Mouse (Mus musculus) liver, embryonic 15.5 days (tissue): ENCODE results near the gene Higd2a. TPM values are rescaled to one million over a fixed set of nuclear protein-coding genes. Genes with fewer than 3 reads are reported as not detected.

Experiments used
- ATAC-seq: fragments of 200-750 bp; cut with Nextera tagmentation; 2 replicates; pipeline ENCODE4 v1.8.0; 2017; ENCODE audit warnings: moderate number of reproducible peaks, mild to moderate bottlenecking, moderate library complexity; ENCODE audit not compliant: insufficient read depth
- H3K27ac ChIP-seq: fragments of 300-500 bp; sonication (generic); replicated peaks from 2 replicates; pipeline ENCODE4 v1.5.1; 2015; ENCODE audit warnings: mild to moderate bottlenecking, inconsistent platforms
- H3K27me3 ChIP-seq: fragments of 300-500 bp; sonication (generic); 2 replicates; pipeline ENCODE4 v1.6.1; 2015; ENCODE audit warnings: mild to moderate bottlenecking, inconsistent platforms
- H3K36me3 ChIP-seq: fragments of 300-500 bp; sonication (generic); replicated peaks from 2 replicates; pipeline ENCODE4 v1.6.1; 2015; ENCODE audit warnings: moderate library complexity, mild to moderate bottlenecking, inconsistent platforms
- H3K4me1 ChIP-seq: fragments of 300-500 bp; sonication (generic); replicated peaks from 2 replicates; pipeline ENCODE4 v1.6.1; 2015; ENCODE audit warnings: inconsistent platforms
- H3K4me2 ChIP-seq: fragments of 300-500 bp; sonication (generic); 2 replicates; pipeline ENCODE4 v1.6.1; 2015; ENCODE audit warnings: moderate library complexity, mild to moderate bottlenecking, inconsistent platforms
- H3K4me3 ChIP-seq: fragments of 300-500 bp; sonication (generic); replicated peaks from 2 replicates; pipeline ENCODE4 v1.5.1; 2015; ENCODE audit warnings: mild to moderate bottlenecking, inconsistent platforms
- H3K9ac ChIP-seq: fragments of 300-500 bp; sonication (generic); 2 replicates; pipeline ENCODE4 v1.6.1; 2015; ENCODE audit warnings: moderate library complexity, mild to moderate bottlenecking, inconsistent platforms
- H3K9me3 ChIP-seq: fragments of 300-500 bp; sonication (generic); replicated peaks from 2 replicates; pipeline ENCODE4 v1.6.1; 2016; ENCODE audit warnings: inconsistent platforms
- WGBS: fragments of 180-500 bp; shearing (Covaris S2); methylation state at CpG from one replicate; pipeline ENCODE4 v1.1.7; 2015; ENCODE audit warnings: mixed read lengths; ENCODE audit not compliant: insufficient replicate concordance; 5-methylcytosine and 5-hydroxymethylcytosine counted together
- polyA plus RNA-seq: library from polyadenylated mRNA; unstranded; fragments of >200 nt; fragmentation: Nextera tagmentation; extraction: Ambion mirVana; gene quantifications from 2 replicates; pipeline ENCODE4 v1.2.1, GENCODE M21; 2015

Higd2a gene
- polyA plus RNA-seq, result 94.3 and 106 TPM in 2 replicates

GRCm38 (mm10) chr13:54589996-54590951 is at the start of gene Higd2a, which contains the start of gene Nop16:
Higd2a (plus strand) TSS chr13:54590207.
Nop16 (minus strand) TSS chr13:54590090.
- WGBS, result under 1% methylated on average over 51 of the region's 51 CpGs
- no peaks in the 10 kb centered on the region for H3K27me3 ChIP-seq
- peak within 1 kb of the TSS; percentile 86 for H3K27ac ChIP-seq
- peak within 1 kb of the TSS; percentile 82 for H3K9ac ChIP-seq
- no peaks in the 10 kb centered on the region for H3K9me3 ChIP-seq
- H3K4me3 ChIP-seq, result peak within 1 kb of the TSS; percentile 89
- ATAC-seq, result peak; percentile 98
- H3K4me2 ChIP-seq, result peak within 1 kb of the TSS; percentile 90
- H3K36me3 ChIP-seq, result peaks cover 48% of the 10 kb centered on the region
- peaks cover 41% of the 10 kb centered on the region for H3K4me1 ChIP-seq

- H3K27me3 ChIP-seq, result no peaks in the 10 kb centered on the region
- no peak overlapping the region for H3K9ac ChIP-seq
- H3K27ac ChIP-seq, result no peak overlapping the region
- H3K4me3 ChIP-seq, result no peak overlapping the region
- H3K9me3 ChIP-seq, result no peaks in the 10 kb centered on the region
- H3K4me2 ChIP-seq, result no peak overlapping the region
- no peaks in the 10 kb centered on the region for H3K4me1 ChIP-seq
- WGBS, result 73% methylated on average over 7 of the region's 7 CpGs
- no peak for ATAC-seq
- peaks cover 38% of the 10 kb centered on the region for H3K36me3 ChIP-seq
These were observed 42.0 kb upstream of the Higd2a start for GRCm38 (mm10) chr13:54548036-54548435.

GRCm38 (mm10) chr13:54556176-54556575 is 33.8 kb upstream of the Higd2a start:
- H3K4me3 ChIP-seq, result no peak overlapping the region
- no peaks in the 10 kb centered on the region for H3K9me3 ChIP-seq
- H3K27me3 ChIP-seq, result no peaks in the 10 kb centered on the region
- no peaks in the 10 kb centered on the region for H3K4me1 ChIP-seq
- no peak for ATAC-seq
- H3K36me3 ChIP-seq, result peaks cover 96% of the 10 kb centered on the region
- no peak overlapping the region for H3K27ac ChIP-seq
- WGBS, result 84% methylated on average over 9 of the region's 9 CpGs
- no peak overlapping the region for H3K9ac ChIP-seq
- no peak overlapping the region for H3K4me2 ChIP-seq

GRCm38 (mm10) chr13:54556796-54557195 is 33.2 kb upstream of the Higd2a start:
- Histone ChIP-seq H3K4me3 (no peak overlapping the region), H3K9ac (no peak overlapping the region), H3K4me2 (no peak overlapping the region), H3K36me3 (peaks cover 95% of the 10 kb centered on the region), H3K9me3 (no peaks in the 10 kb centered on the region), H3K27me3 (no peaks in the 10 kb centered on the region), H3K4me1 (no peaks in the 10 kb centered on the region), H3K27ac (no peak overlapping the region)
- 74% methylated on average over 3 of the region's 3 CpGs for WGBS
- ATAC-seq, result no peak

GRCm38 (mm10) chr13:54557652-54558051 is 32.4 kb upstream of the Higd2a start:
- WGBS, result 81% methylated on average over 1 of the region's 1 CpGs
- no peak for ATAC-seq
- H3K4me2 ChIP-seq, result no peak overlapping the region
- H3K36me3 ChIP-seq, result peaks cover 94% of the 10 kb centered on the region
- H3K9ac ChIP-seq, result no peak overlapping the region
- H3K4me3 ChIP-seq, result no peak overlapping the region
- no peaks in the 10 kb centered on the region for H3K27me3 ChIP-seq
- no peaks in the 10 kb centered on the region for H3K4me1 ChIP-seq
- H3K9me3 ChIP-seq, result no peaks in the 10 kb centered on the region
- no peak overlapping the region for H3K27ac ChIP-seq

GRCm38 (mm10) chr13:54559656-54560055 is 30.4 kb upstream of the Higd2a start:
- peaks cover 17% of the 10 kb centered on the region for H3K4me1 ChIP-seq
- no peak for ATAC-seq
- H3K27me3 ChIP-seq, result no peaks in the 10 kb centered on the region
- no peak overlapping the region for H3K9ac ChIP-seq
- H3K4me3 ChIP-seq, result no peak overlapping the region
- no peak overlapping the region for H3K27ac ChIP-seq
- no peaks in the 10 kb centered on the region for H3K9me3 ChIP-seq
- WGBS, result 70% methylated on average over 2 of the region's 2 CpGs
- peaks cover 82% of the 10 kb centered on the region for H3K36me3 ChIP-seq
- no peak overlapping the region for H3K4me2 ChIP-seq

GRCm38 (mm10) chr13:54560608-54561007 is 29.4 kb upstream of the Higd2a start:
- WGBS, result 82% methylated on average over 7 of the region's 7 CpGs
- H3K9me3 ChIP-seq, result no peaks in the 10 kb centered on the region
- ATAC-seq, result no peak

GRCm38 (mm10) chr13:54562562-54562961 is 27.4 kb upstream of the Higd2a start:
- Histone ChIP-seq H3K27me3 (no peaks in the 10 kb centered on the region), H3K4me2 (no peak overlapping the region), H3K36me3 (peaks cover 54% of the 10 kb centered on the region), H3K27ac (no peak overlapping the region), H3K4me3 (no peak overlapping the region), H3K9me3 (no peaks in the 10 kb centered on the region), H3K9ac (no peak overlapping the region), H3K4me1 (peaks cover 29% of the 10 kb centered on the region)
- no peak for ATAC-seq
- 69% methylated on average over 7 of the region's 7 CpGs for WGBS

More at GRCm38 (mm10) chr13:54560608-54561007, 29.4 kb upstream of the Higd2a start:
- Histone ChIP-seq H3K4me2 (no peak overlapping the region), H3K4me3 (no peak overlapping the region), H3K4me1 (peaks cover 22% of the 10 kb centered on the region), H3K27ac (no peak overlapping the region), H3K36me3 (peaks cover 74% of the 10 kb centered on the region), H3K27me3 (no peaks in the 10 kb centered on the region), H3K9ac (no peak overlapping the region)

GRCm38 (mm10) chr13:54564232-54565200 is 25.5 kb upstream of the Higd2a start:
- 9% methylated on average over 45 of the region's 45 CpGs for WGBS
- no peaks in the 10 kb centered on the region for H3K9me3 ChIP-seq
- H3K36me3 ChIP-seq, result peaks cover 35% of the 10 kb centered on the region
- H3K9ac ChIP-seq, result peak overlapping the region; percentile 99
- peak overlapping the region; percentile 93 for H3K4me3 ChIP-seq
- peak overlapping the region; percentile 82 for H3K27ac ChIP-seq
- peak overlapping the region; percentile 80 for H3K4me2 ChIP-seq
- H3K27me3 ChIP-seq, result no peaks in the 10 kb centered on the region
- peak; percentile 49 for ATAC-seq
- H3K4me1 ChIP-seq, result peaks cover 39% of the 10 kb centered on the region

GRCm38 (mm10) chr13:54565201-54565581 is 24.8 kb upstream of the Higd2a start, which contains the start of gene 4833439L19Rik:
4833439L19Rik (minus strand) TSS chr13:54565435.
- ATAC-seq, result peak; percentile 93
- H3K4me3 ChIP-seq, result peak within 1 kb of the TSS; percentile 93
- H3K27ac ChIP-seq, result peak within 1 kb of the TSS; percentile 82
- H3K27me3 ChIP-seq, result no peaks in the 10 kb centered on the region
- H3K36me3 ChIP-seq, result peaks cover 28% of the 10 kb centered on the region
- peak within 1 kb of the TSS; percentile 99 for H3K9ac ChIP-seq
- WGBS, result under 1% methylated on average over 27 of the region's 27 CpGs
- peak within 1 kb of the TSS; percentile 80 for H3K4me2 ChIP-seq
- no peaks in the 10 kb centered on the region for H3K9me3 ChIP-seq
- peaks cover 39% of the 10 kb centered on the region for H3K4me1 ChIP-seq
